Mouse (Mus musculus) intestine, embryonic 16.5 days (tissue): Measurements from ENCODE around the gene Exosc2. TPM values are rescaled to one million over a fixed set of nuclear protein-coding genes. Genes with fewer than 3 reads are reported as not detected.
A peak's percentile ranks its signal among the peaks of the same experiment; 100 is the strongest.

ENCODE experiments used
- ATAC-seq: fragments of 200-750 bp; cut with Nextera tagmentation; 2 replicates; pipeline ENCODE4 v1.8.0; 2017; ENCODE audit warnings: moderate TSS enrichment, moderate library complexity
- H3K27ac ChIP-seq: fragments of 300-500 bp; sonication (generic); 2 replicates; pipeline ENCODE4 v1.5.1; 2014; ENCODE audit warnings: mild to moderate bottlenecking, low read length
- H3K27me3 ChIP-seq: fragments of 300-500 bp; sonication (generic); replicated peaks from 2 replicates; pipeline ENCODE4 v1.6.1; 2014; ENCODE audit warnings: low read length, control low read depth, mixed read lengths; ENCODE audit not compliant: control insufficient read depth, insufficient read depth
- H3K36me3 ChIP-seq: fragments of 300-500 bp; sonication (generic); 2 replicates; pipeline ENCODE4 v1.6.1; 2014; ENCODE audit warnings: low read length, control low read depth; ENCODE audit not compliant: control insufficient read depth, insufficient read depth
- H3K4me1 ChIP-seq: fragments of 300-500 bp; sonication (generic); 2 replicates; pipeline ENCODE4 v1.6.1; 2014; ENCODE audit warnings: low read length, control low read depth, mixed read lengths; ENCODE audit not compliant: control insufficient read depth, insufficient read depth
- H3K4me2 ChIP-seq: fragments of 300-500 bp; sonication (generic); 2 replicates; pipeline ENCODE4 v1.6.1; 2014; ENCODE audit warnings: low read depth, low read length, control low read depth
- H3K4me3 ChIP-seq: fragments of 300-500 bp; sonication (generic); 2 replicates; pipeline ENCODE4 v1.5.1; 2014; ENCODE audit warnings: mild to moderate bottlenecking, low read length
- H3K9ac ChIP-seq: fragments of 300-500 bp; sonication (generic); 2 replicates; pipeline ENCODE4 v1.6.1; 2014; ENCODE audit warnings: low read depth, low read length
- H3K9me3 ChIP-seq: fragments of 300-500 bp; sonication (generic); 2 replicates; pipeline ENCODE4 v1.6.1; 2016; ENCODE audit warnings: low read length, control low read depth; ENCODE audit not compliant: control insufficient read depth
- WGBS: fragments of 180-500 bp; shearing (Covaris S2); extraction: QIAGEN DNeasy Blood & Tissue Kit; methylation state at CpG from one replicate; pipeline ENCODE4 v1.1.7; 2014; 5-methylcytosine and 5-hydroxymethylcytosine counted together
- polyA plus RNA-seq: library from polyadenylated mRNA; unstranded; fragments of >200 nt; fragmentation: Nextera tagmentation; extraction: Ambion mirVana; gene quantifications from 2 replicates; pipeline ENCODE4 v1.2.1, GENCODE M21; 2015

The Exosc2 gene
- polyA plus RNA-seq, 1 experiment from 2014 or later = 64.3 TPM

GRCm38 (mm10) chr2:31639901-31640608 lies 30.5 kb upstream of the Exosc2 start, which contains the start of gene Prdm12:
Prdm12 (plus strand) TSS chr2:31640037.
- H3K9ac ChIP-seq = no peak within 1 kb of the TSS
- no peaks in the 10 kb centered on the region for H3K36me3 ChIP-seq
- H3K27me3 ChIP-seq = peaks cover 100% of the 10 kb centered on the region
- H3K27ac ChIP-seq = no peak within 1 kb of the TSS
- ATAC-seq = no peak
- 2% methylated on average over 41 of the region's 41 CpGs for WGBS
- no peak within 1 kb of the TSS for H3K4me3 ChIP-seq
- no peaks in the 10 kb centered on the region for H3K9me3 ChIP-seq
- no peak within 1 kb of the TSS for H3K4me2 ChIP-seq
- peaks cover 24% of the 10 kb centered on the region for H3K4me1 ChIP-seq

GRCm38 (mm10) chr2:31640609-31641507 lies 29.7 kb upstream of the Exosc2 start:
- no peak overlapping the region for H3K9ac ChIP-seq
- H3K4me3 ChIP-seq = no peak overlapping the region
- no peaks in the 10 kb centered on the region for H3K36me3 ChIP-seq
- peaks cover 17% of the 10 kb centered on the region for H3K4me1 ChIP-seq
- H3K27ac ChIP-seq = no peak overlapping the region
- no peak overlapping the region for H3K4me2 ChIP-seq
- WGBS = under 1% methylated on average over 48 of the region's 48 CpGs
- no peaks in the 10 kb centered on the region for H3K9me3 ChIP-seq
- no peak for ATAC-seq
- H3K27me3 ChIP-seq = peaks cover 96% of the 10 kb centered on the region

GRCm38 (mm10) chr2:31641508-31641830 lies 29.0 kb upstream of the Exosc2 start:
- no peak for ATAC-seq
- Histone ChIP-seq H3K4me2 (no peak overlapping the region), H3K4me3 (no peak overlapping the region), H3K4me1 (peaks cover 11% of the 10 kb centered on the region), H3K27me3 (peaks cover 95% of the 10 kb centered on the region), H3K9me3 (no peaks in the 10 kb centered on the region), H3K36me3 (no peaks in the 10 kb centered on the region), H3K27ac (no peak overlapping the region), H3K9ac (no peak overlapping the region)
- under 1% methylated on average over 11 of the region's 11 CpGs for WGBS

GRCm38 (mm10) chr2:31641929-31642328 lies 28.6 kb upstream of the Exosc2 start:
- Histone ChIP-seq H3K4me1 (peaks cover 6% of the 10 kb centered on the region), H3K9me3 (no peaks in the 10 kb centered on the region), H3K9ac (no peak overlapping the region), H3K4me2 (no peak overlapping the region), H3K27me3 (peaks cover 94% of the 10 kb centered on the region), H3K4me3 (no peak overlapping the region), H3K36me3 (no peaks in the 10 kb centered on the region), H3K27ac (no peak overlapping the region)
- ATAC-seq = no peak
- WGBS = 2% methylated on average over 18 of the region's 18 CpGs

GRCm38 (mm10) chr2:31653971-31654853 lies 16.3 kb upstream of the Exosc2 start:
- H3K4me2 ChIP-seq = peak overlapping the region; percentile 98
- no peak overlapping the region for H3K27ac ChIP-seq
- peaks cover 57% of the 10 kb centered on the region for H3K27me3 ChIP-seq
- no peaks in the 10 kb centered on the region for H3K9me3 ChIP-seq
- peak overlapping the region; percentile 49 for H3K9ac ChIP-seq
- H3K36me3 ChIP-seq = no peaks in the 10 kb centered on the region
- peaks cover 11% of the 10 kb centered on the region for H3K4me1 ChIP-seq
- under 1% methylated on average over 90 of the region's 109 CpGs for WGBS
- peak; percentile 65 for ATAC-seq
- H3K4me3 ChIP-seq = peak overlapping the region; percentile 62

- ATAC-seq = no peak
- Histone ChIP-seq H3K27me3 (peaks cover 56% of the 10 kb centered on the region), H3K9ac (peak overlapping the region; percentile 49; the same call in 1 of the 2 replicates), H3K27ac (no peak overlapping the region), H3K4me1 (peaks cover 11% of the 10 kb centered on the region), H3K9me3 (no peaks in the 10 kb centered on the region), H3K36me3 (no peaks in the 10 kb centered on the region), H3K4me3 (peak overlapping the region; percentile 62), H3K4me2 (peak overlapping the region; percentile 98)
- 5% methylated on average over 22 of the region's 22 CpGs for WGBS
Measured at GRCm38 (mm10) chr2:31654854-31655559, 15.5 kb upstream of the Exosc2 start.

GRCm38 (mm10) chr2:31656374-31656773 lies 14.1 kb upstream of the Exosc2 start:
- Histone ChIP-seq H3K27me3 (peaks cover 45% of the 10 kb centered on the region), H3K4me3 (no peak overlapping the region), H3K27ac (no peak overlapping the region), H3K4me2 (no peak overlapping the region), H3K9ac (no peak overlapping the region), H3K4me1 (peaks cover 11% of the 10 kb centered on the region), H3K9me3 (no peaks in the 10 kb centered on the region), H3K36me3 (no peaks in the 10 kb centered on the region)
- ATAC-seq = no peak
- WGBS = 84% methylated on average over 7 of the region's 7 CpGs

- Histone ChIP-seq H3K36me3 (no peaks in the 10 kb centered on the region), H3K9ac (no peak overlapping the region), H3K4me1 (no peaks in the 10 kb centered on the region), H3K9me3 (no peaks in the 10 kb centered on the region), H3K27ac (0 out of 2 replicates have a peak overlapping the region, but pooled peaks have one; percentile 26), H3K4me2 (peak overlapping the region; percentile 5; the same call in 1 of the 2 replicates), H3K27me3 (no peaks in the 10 kb centered on the region), H3K4me3 (no peak overlapping the region)
- peak; percentile 92 for ATAC-seq
- WGBS = 48% methylated on average over 8 of the region's 8 CpGs
Measured at GRCm38 (mm10) chr2:31662939-31663803, 7.3 kb upstream of the Exosc2 start.
